Mouse (Mus musculus) G1E (cell line): Measurements from ENCODE around the gene Ndst4.

Experiments used
- CTCF ChIP-seq: IDR thresholded peaks from 2 replicates; pipeline ENCODE4 v1.5.1; 2012; ENCODE audit warnings: low read depth, low read length, inconsistent platforms, mixed read lengths
- GATA1 ChIP-seq: IDR thresholded peaks from 2 replicates; pipeline ENCODE4 v1.6.1; 2012; ENCODE audit warnings: borderline replicate concordance, low read length, inconsistent platforms, mixed read lengths

DNA sequence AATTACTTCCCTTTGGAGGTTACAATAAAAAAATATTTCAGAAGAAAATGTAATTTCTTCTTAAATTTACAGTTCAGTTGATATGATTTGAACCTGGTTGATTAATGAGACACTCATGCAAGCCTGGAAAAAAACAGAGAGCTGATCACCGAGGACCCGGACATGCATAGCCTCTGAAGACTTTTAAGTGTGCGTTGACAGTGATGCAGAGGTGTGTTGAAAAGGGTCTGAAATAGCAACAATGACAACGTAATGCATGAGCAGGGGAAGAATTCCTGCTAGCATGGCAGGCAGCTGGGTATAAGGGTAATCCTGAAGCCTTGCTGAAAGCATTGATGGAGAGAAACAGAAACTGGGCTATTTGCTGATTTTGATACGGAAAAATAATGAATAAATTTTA is 106.2 kb downstream of the Ndst4 start:
- no peak for TF ChIP-seq CTCF
- TF ChIP-seq GATA1: no peak
